Mouse (Mus musculus) hindbrain, embryonic 12.5 days (tissue): ENCODE data around the gene Gpr89. TPM values are rescaled to one million over a fixed set of nuclear protein-coding genes. Genes with fewer than 3 reads are reported as not detected.

Experiments used
- ATAC-seq: fragments of 200-750 bp; cut with Nextera tagmentation; 2 replicates; pipeline ENCODE4 v1.8.0; 2017; ENCODE audit warnings: moderate TSS enrichment; ENCODE audit not compliant: low FRiP score
- H3K27ac ChIP-seq: fragments of 300-500 bp; sonication (generic); 2 replicates; pipeline ENCODE4 v1.5.1; 2016; ENCODE audit warnings: mild to moderate bottlenecking
- H3K27me3 ChIP-seq: fragments of 300-500 bp; sonication (generic); 2 replicates; pipeline ENCODE4 v1.6.1; 2016; ENCODE audit warnings: mild to moderate bottlenecking
- H3K36me3 ChIP-seq: fragments of 300-500 bp; sonication (generic); 2 replicates; pipeline ENCODE4 v1.6.1; 2016; ENCODE audit warnings: mild to moderate bottlenecking
- H3K4me1 ChIP-seq: fragments of 300-500 bp; sonication (generic); 2 replicates; pipeline ENCODE4 v1.6.1; 2016
- H3K4me2 ChIP-seq: fragments of 300-500 bp; sonication (generic); replicated peaks from 2 replicates; pipeline ENCODE4 v1.6.1; 2016; ENCODE audit warnings: mild to moderate bottlenecking
- H3K4me3 ChIP-seq: fragments of 300-500 bp; sonication (generic); 2 replicates; pipeline ENCODE4 v1.5.1; 2016; ENCODE audit warnings: mild to moderate bottlenecking
- H3K9ac ChIP-seq: fragments of 300-500 bp; sonication (generic); 2 replicates; pipeline ENCODE4 v1.6.1; 2016; ENCODE audit warnings: mild to moderate bottlenecking, moderate library complexity
- H3K9me3 ChIP-seq: fragments of 300-500 bp; sonication (generic); replicated peaks from 2 replicates; pipeline ENCODE4 v1.6.1; 2016; ENCODE audit warnings: mild to moderate bottlenecking
- WGBS: fragments of 180-500 bp; shearing (Covaris S2); methylation state at CpG from one replicate; pipeline ENCODE4 v1.1.7; 2016; 5-methylcytosine and 5-hydroxymethylcytosine counted together
- polyA plus RNA-seq: library from polyadenylated mRNA; unstranded; fragments of >200 nt; fragmentation: Nextera tagmentation; extraction: Ambion mirVana; gene quantifications from 2 replicates; pipeline ENCODE4 v1.2.1, GENCODE M21; 2016

The Gpr89 gene
- polyA plus RNA-seq, 1 experiment from 2014 or later, result 44.5 TPM

DNA sequence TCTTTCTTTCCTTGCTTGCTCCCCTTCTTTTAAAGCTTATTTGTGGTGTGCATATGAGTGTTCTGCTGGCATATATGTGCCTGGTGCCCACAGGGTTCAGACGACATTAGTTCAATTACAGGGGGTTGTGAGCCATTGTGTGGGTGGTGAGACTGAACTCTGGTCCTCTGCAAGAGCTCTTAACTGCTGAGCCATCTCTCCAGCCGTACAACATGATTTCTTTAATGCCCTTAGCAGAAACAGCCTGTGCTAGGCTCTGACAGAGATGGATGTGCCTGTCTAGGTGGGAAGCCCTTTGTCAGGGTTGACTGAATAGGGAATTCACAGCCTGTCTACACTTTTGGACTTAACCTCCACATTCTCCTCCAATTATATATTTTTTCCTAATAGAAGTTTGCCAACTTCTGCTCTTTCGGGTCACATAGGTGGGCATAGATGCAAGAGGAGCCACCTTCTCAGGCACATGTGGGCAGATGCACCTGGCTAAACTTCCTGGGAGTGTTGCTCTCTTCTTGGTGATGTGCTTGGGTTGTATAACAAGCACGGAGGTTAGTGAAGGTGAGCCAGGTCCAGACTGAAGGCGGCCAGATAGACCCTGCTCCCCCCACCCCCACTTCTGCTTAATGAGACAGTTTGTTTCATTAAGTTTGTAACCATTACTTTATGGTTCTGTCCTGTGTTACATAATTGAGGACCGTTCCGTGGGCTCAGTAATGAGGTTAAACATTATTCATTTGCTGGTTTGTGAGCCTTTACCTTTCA, 70.4 kb downstream of the Gpr89 start:
- H3K27ac ChIP-seq, result no peak overlapping the region
- 76% methylated on average over 7 of the region's 7 CpGs for WGBS
- H3K4me3 ChIP-seq, result no peak overlapping the region
- H3K9ac ChIP-seq, result no peak overlapping the region
- ATAC-seq, result no peak
- no peaks in the 10 kb centered on the region for H3K9me3 ChIP-seq
- H3K27me3 ChIP-seq, result no peaks in the 10 kb centered on the region
- H3K4me1 ChIP-seq, result no peaks in the 10 kb centered on the region
- no peaks in the 10 kb centered on the region for H3K36me3 ChIP-seq
- H3K4me2 ChIP-seq, result no peak overlapping the region

DNA sequence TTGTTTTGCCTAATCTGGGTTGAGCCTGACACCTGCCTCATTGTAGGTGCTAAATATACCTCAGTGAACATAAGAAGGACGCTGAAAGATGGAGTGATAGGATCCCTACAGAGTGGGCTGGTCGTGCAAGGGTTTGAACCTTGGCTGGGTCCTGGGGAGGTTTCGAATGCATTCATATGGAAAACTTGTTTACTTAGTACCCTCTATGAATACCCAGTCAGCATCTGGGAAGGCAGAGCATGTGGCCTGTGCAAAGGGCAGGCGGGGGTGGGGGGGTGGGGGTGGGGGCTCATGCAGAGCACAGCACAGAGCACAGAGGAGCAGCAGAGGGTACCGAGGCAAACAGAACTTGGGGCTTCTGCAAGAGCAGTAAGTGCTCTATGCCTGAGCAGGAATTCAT, 72.2 kb downstream of the Gpr89 start:
- H3K9me3 ChIP-seq, result no peaks in the 10 kb centered on the region
- no peak overlapping the region for H3K9ac ChIP-seq
- H3K27ac ChIP-seq, result no peak overlapping the region
- H3K4me2 ChIP-seq, result no peak overlapping the region
- H3K4me3 ChIP-seq, result no peak overlapping the region
- H3K4me1 ChIP-seq, result no peaks in the 10 kb centered on the region
- H3K36me3 ChIP-seq, result no peaks in the 10 kb centered on the region
- no peak for ATAC-seq
- no peaks in the 10 kb centered on the region for H3K27me3 ChIP-seq
- 19% methylated on average over 5 of the region's 5 CpGs for WGBS

GRCm38 (mm10) chr3:96829856-96830255, 75.3 kb downstream of the Gpr89 start:
- Histone ChIP-seq H3K9ac (no peak overlapping the region), H3K4me2 (no peak overlapping the region), H3K27me3 (no peaks in the 10 kb centered on the region), H3K4me3 (no peak overlapping the region), H3K4me1 (peaks cover 4% of the 10 kb centered on the region), H3K36me3 (no peaks in the 10 kb centered on the region), H3K9me3 (no peaks in the 10 kb centered on the region), H3K27ac (no peak overlapping the region)
- ATAC-seq, result no peak
- 75% methylated on average over 10 of the region's 10 CpGs for WGBS

DNA sequence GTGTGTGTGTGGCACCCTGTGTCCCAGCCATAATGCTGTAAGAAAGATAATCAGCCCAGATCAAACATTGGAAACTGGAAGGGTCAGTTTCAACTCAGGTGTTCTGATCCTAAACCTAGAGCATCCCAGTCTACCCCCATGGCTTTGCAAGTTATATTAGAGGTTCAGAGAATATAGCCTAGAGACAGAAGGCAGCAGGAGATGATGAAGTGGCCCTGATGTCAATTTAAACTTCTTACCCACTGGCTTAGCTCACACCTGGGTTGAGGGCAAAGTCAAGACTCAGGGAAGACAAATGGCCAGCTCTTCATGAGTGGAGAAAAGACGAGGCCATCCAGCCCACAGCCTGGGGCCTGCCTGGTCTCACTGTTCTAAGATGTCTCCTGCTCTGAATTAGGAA, 76.2 kb downstream of the Gpr89 start, which contains the start of the genes Pdzk1 and Cd160:
Pdzk1 (plus strand) TSS at position 301 of the 400 bp plus-strand sequence.
Cd160 (minus strand) TSS at position 368 of the 400 bp plus-strand sequence.
- 74% methylated on average over 1 of the region's 1 CpGs for WGBS
- peaks cover 4% of the 10 kb centered on the region for H3K4me1 ChIP-seq
- no peak for ATAC-seq
- no peak within 1 kb of the TSS for H3K27ac ChIP-seq
- H3K27me3 ChIP-seq, result no peaks in the 10 kb centered on the region; the same call in 1 of the 2 replicates
- H3K9me3 ChIP-seq, result no peaks in the 10 kb centered on the region
- no peak within 1 kb of the TSS for H3K9ac ChIP-seq
- H3K4me3 ChIP-seq, result no peak within 1 kb of the TSS
- H3K36me3 ChIP-seq, result no peaks in the 10 kb centered on the region
- H3K4me2 ChIP-seq, result no peak within 1 kb of the TSS

GRCm38 (mm10) chr3:96828308-96828864, 76.8 kb downstream of the Gpr89 start:
- H3K36me3 ChIP-seq, result no peaks in the 10 kb centered on the region
- H3K9ac ChIP-seq, result no peak overlapping the region
- WGBS, result 45% methylated on average over 15 of the region's 15 CpGs
- no peaks in the 10 kb centered on the region for H3K9me3 ChIP-seq
- no peak overlapping the region for H3K4me2 ChIP-seq
- no peak for ATAC-seq
- H3K27ac ChIP-seq, result no peak overlapping the region
- H3K27me3 ChIP-seq, result no peaks in the 10 kb centered on the region; the same call in 1 of the 2 replicates
- peaks cover 4% of the 10 kb centered on the region for H3K4me1 ChIP-seq
- no peak overlapping the region for H3K4me3 ChIP-seq

GRCm38 (mm10) chr3:96825261-96825660, 79.9 kb downstream of the Gpr89 start:
- H3K4me2 ChIP-seq, result no peak overlapping the region
- H3K9ac ChIP-seq, result no peak overlapping the region
- no peak overlapping the region for H3K4me3 ChIP-seq
- H3K27ac ChIP-seq, result no peak overlapping the region
- 45% methylated on average over 11 of the region's 11 CpGs for WGBS
- no peaks in the 10 kb centered on the region; the same call in 1 of the 2 replicates for H3K27me3 ChIP-seq
- H3K4me1 ChIP-seq, result peaks cover 4% of the 10 kb centered on the region
- no peaks in the 10 kb centered on the region for H3K9me3 ChIP-seq
- H3K36me3 ChIP-seq, result no peaks in the 10 kb centered on the region
- no peak for ATAC-seq

GRCm38 (mm10) chr3:96824614-96825013, 80.5 kb downstream of the Gpr89 start:
- Histone ChIP-seq H3K9ac (no peak overlapping the region), H3K27ac (no peak overlapping the region), H3K9me3 (no peaks in the 10 kb centered on the region), H3K36me3 (no peaks in the 10 kb centered on the region), H3K27me3 (no peaks in the 10 kb centered on the region; the same call in 1 of the 2 replicates), H3K4me1 (peaks cover 4% of the 10 kb centered on the region), H3K4me3 (no peak overlapping the region), H3K4me2 (no peak overlapping the region)
- no peak for ATAC-seq
- 85% methylated on average over 12 of the region's 12 CpGs for WGBS

DNA sequence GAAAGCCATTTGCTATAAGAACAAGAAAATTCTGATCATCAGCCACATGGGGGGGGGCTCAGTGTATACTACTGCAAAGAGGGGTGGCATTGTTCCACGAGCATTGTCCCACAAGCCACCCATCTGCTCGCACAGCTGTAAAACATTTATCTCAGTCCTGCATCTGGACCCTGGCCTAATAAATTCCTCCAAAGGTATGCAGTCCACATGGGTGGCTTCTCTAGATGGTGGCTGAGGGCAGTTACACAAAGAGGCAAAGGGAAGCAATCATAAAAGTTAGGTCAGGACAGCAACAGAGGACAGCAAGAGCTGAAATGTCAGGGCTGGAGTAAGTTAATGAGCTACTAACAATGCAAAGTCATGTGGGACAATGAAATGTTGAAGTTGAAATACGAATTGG, 81.4 kb downstream of the Gpr89 start:
- ATAC-seq, result no peak
- Histone ChIP-seq H3K27me3 (no peaks in the 10 kb centered on the region; the same call in 1 of the 2 replicates), H3K36me3 (no peaks in the 10 kb centered on the region), H3K9me3 (no peaks in the 10 kb centered on the region), H3K4me1 (peaks cover 4% of the 10 kb centered on the region), H3K27ac (no peak overlapping the region), H3K4me3 (no peak overlapping the region), H3K9ac (no peak overlapping the region), H3K4me2 (no peak overlapping the region)
- 64% methylated on average over 3 of the region's 3 CpGs for WGBS

GRCm38 (mm10) chr3:96821581-96821980, 83.6 kb downstream of the Gpr89 start:
- 90% methylated on average over 4 of the region's 4 CpGs for WGBS
- no peaks in the 10 kb centered on the region; the same call in 1 of the 2 replicates for H3K27me3 ChIP-seq

GRCm38 (mm10) chr3:96820116-96820915, 84.8 kb downstream of the Gpr89 start:
- no peaks in the 10 kb centered on the region; the same call in 1 of the 2 replicates for H3K27me3 ChIP-seq
- H3K9ac ChIP-seq, result no peak overlapping the region
- no peak overlapping the region for H3K4me2 ChIP-seq
- no peak for ATAC-seq
- H3K36me3 ChIP-seq, result no peaks in the 10 kb centered on the region
- no peak overlapping the region for H3K27ac ChIP-seq
- 87% methylated on average over 6 of the region's 6 CpGs for WGBS
- 0 out of 2 replicates have a peak, but pooled peaks cover 2% of the 10 kb centered on the region for H3K9me3 ChIP-seq
- no peak overlapping the region for H3K4me3 ChIP-seq
- H3K4me1 ChIP-seq, result peaks cover 1% of the 10 kb centered on the region

More at GRCm38 (mm10) chr3:96821581-96821980, 83.6 kb downstream of the Gpr89 start:
- no peak for ATAC-seq
- H3K9ac ChIP-seq, result no peak overlapping the region
- H3K4me1 ChIP-seq, result peaks cover 4% of the 10 kb centered on the region
- H3K9me3 ChIP-seq, result 0 out of 2 replicates have a peak, but pooled peaks cover 2% of the 10 kb centered on the region
- no peak overlapping the region for H3K4me2 ChIP-seq
- H3K27ac ChIP-seq, result no peak overlapping the region
- no peak overlapping the region for H3K4me3 ChIP-seq
- H3K36me3 ChIP-seq, result no peaks in the 10 kb centered on the region
